Mouse (Mus musculus) right cerebral cortex, adult 2 months (tissue): Measurements from ENCODE around the gene Adgrf3.

ENCODE experiments used
- DNase-seq, 2 experiments: peaks; one replicate each; pipeline ENCODE4 v3.0.0; 2021 to 2022; ENCODE audit warnings: low spot score in 2 of 2

The Adgrf3 gene

DNA sequence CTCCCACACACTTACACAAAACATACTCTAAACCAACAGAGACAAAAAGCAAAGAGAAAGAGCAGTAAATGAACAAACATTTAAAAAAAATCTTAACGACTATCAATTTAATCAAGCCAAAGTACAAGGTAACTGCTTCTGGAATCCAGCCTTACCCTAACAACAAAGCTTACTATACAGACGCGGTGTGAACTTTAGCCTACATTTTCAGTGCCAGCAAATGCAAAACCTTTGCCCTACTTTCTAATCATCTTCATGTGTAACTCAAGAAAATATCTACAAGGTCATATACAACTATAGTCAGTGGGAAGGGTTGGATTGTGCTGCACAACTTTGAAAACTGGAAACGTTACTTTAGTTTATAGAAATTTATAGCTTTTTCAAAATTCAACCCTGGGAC, 53.5 kb downstream of the Adgrf3 start:
- no peak for DNase-seq

GRCm38 (mm10) chr5:30148133-30148920, 57.2 kb downstream of the Adgrf3 start:
- DNase-seq: no peak

DNA sequence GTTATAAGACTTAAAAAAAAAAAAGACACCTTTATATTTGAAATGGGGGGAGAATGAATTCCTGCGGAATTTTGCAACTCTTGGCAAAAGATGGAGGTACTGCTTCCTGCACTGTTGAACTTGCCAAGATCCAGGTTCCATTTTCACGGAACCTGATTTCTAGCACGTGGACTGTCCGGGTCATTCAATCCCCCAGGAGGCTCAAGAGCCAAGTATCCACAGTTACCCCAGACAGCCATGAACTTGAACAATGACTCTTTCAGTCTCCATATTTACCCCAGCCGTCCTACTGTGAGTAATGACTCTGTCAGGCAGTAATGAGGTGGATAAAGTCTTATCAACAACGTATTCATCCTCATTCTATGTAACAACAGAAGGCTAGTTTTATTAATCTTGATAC, 59.0 kb downstream of the Adgrf3 start:
- DNase-seq: no peak
